Mouse (Mus musculus): Measurements from ENCODE around the gene Ugt1a1. TPM values are rescaled to one million over a fixed set of nuclear protein-coding genes. Genes with fewer than 3 reads are reported as not detected.

The Ugt1a1 gene
- polyA plus RNA-seq, 2 experiments: 2.3 to 5.8 TPM

DNA sequence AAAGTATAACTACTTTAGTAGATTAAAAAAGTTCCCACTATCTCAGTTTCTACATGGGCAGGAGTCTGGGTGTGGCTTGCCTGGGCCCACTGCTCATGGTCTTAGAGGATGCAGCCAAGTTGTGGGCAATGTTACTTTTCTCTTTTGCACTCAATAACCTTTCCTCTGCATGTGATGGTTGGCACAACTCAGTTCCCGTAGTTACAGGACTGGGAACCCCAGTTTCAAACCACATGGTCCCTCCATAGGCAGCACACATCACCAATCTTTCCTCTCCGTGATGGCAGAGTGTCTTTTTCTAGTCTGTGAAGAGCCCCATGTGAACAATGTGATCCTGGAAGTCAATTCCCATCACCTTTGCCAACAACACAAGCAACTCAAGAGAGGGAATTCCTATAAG is 15.7 kb downstream of the Ugt1a1 start:
- 54% methylated on average over 2 of the region's 2 CpGs for WGBS
- TF ChIP-seq POLR2A (IDR thresholded peaks at IDR 0.05; ENCODE audit: borderline replicate concordance, extremely low read depth, insufficient read depth, insufficient read length): no peak
- Histone ChIP-seq H3K36me3 (ENCODE audit: control insufficient read depth, insufficient read depth, low read length) (no peaks in the 10 kb centered on the region), H3K27me3 (ENCODE audit: control insufficient read depth, insufficient read depth, low read length) (no peaks in the 10 kb centered on the region), H3K4me3 (replicated peaks; ENCODE audit: low read length) (no peak overlapping the region), H3K27ac (replicated peaks; ENCODE audit: low read depth, low read length) (no peak overlapping the region), H3K9ac (ENCODE audit: low read depth, low read length, severe bottlenecking) (no peak overlapping the region), H3K4me2 (replicated peaks; ENCODE audit: low read depth, low read length, severe bottlenecking) (no peak overlapping the region), H3K4me1 (ENCODE audit: control insufficient read depth, insufficient read depth, low read length) (no peaks in the 10 kb centered on the region), H3K9me3 (ENCODE audit: control insufficient read depth, low read length) (peaks cover 71% of the 10 kb centered on the region)
- DNase-seq (ENCODE audit: low spot score) (no peak), ATAC-seq (ENCODE audit: low FRiP score, low read depth) (no peak)

- DNase-seq (ENCODE audit: low spot score): no peak
- ATAC-seq (ENCODE audit: low FRiP score, low read depth): no peak
- H3K4me2 ChIP-seq (replicated peaks; ENCODE audit: low read depth, low read length, severe bottlenecking): no peak overlapping the region
- peaks cover 77% of the 10 kb centered on the region for H3K9me3 ChIP-seq (ENCODE audit: control insufficient read depth, low read length)
- H3K27me3 ChIP-seq (ENCODE audit: control insufficient read depth, insufficient read depth, low read length): no peaks in the 10 kb centered on the region
- H3K4me1 ChIP-seq (ENCODE audit: control insufficient read depth, insufficient read depth, low read length): no peaks in the 10 kb centered on the region
- H3K9ac ChIP-seq (ENCODE audit: low read depth, low read length, severe bottlenecking): no peak overlapping the region
- H3K36me3 ChIP-seq (ENCODE audit: control insufficient read depth, insufficient read depth, low read length): no peaks in the 10 kb centered on the region
- H3K27ac ChIP-seq (replicated peaks; ENCODE audit: low read depth, low read length): no peak overlapping the region
- WGBS: 69% methylated on average over 7 of the region's 7 CpGs
- TF ChIP-seq POLR2A (IDR thresholded peaks at IDR 0.05; ENCODE audit: borderline replicate concordance, extremely low read depth, insufficient read depth, insufficient read length): no peak
- H3K4me3 ChIP-seq (replicated peaks; ENCODE audit: low read length): no peak overlapping the region
Observed at GRCm38 (mm10) chr1:88228121-88228520, 16.4 kb downstream of the Ugt1a1 start.

- Histone ChIP-seq H3K4me3 (replicated peaks; ENCODE audit: low read length) (no peak overlapping the region), H3K27me3 (ENCODE audit: control insufficient read depth, insufficient read depth, low read length) (no peaks in the 10 kb centered on the region), H3K9ac (ENCODE audit: low read depth, low read length, severe bottlenecking) (no peak overlapping the region), H3K27ac (replicated peaks; ENCODE audit: low read depth, low read length) (no peak overlapping the region), H3K4me2 (replicated peaks; ENCODE audit: low read depth, low read length, severe bottlenecking) (no peak overlapping the region), H3K9me3 (ENCODE audit: control insufficient read depth, low read length) (peaks cover 91% of the 10 kb centered on the region), H3K36me3 (ENCODE audit: control insufficient read depth, insufficient read depth, low read length) (no peaks in the 10 kb centered on the region), H3K4me1 (ENCODE audit: control insufficient read depth, insufficient read depth, low read length) (no peaks in the 10 kb centered on the region)
- WGBS: 76% methylated on average over 3 of the region's 3 CpGs
- DNase-seq (ENCODE audit: low spot score) (no peak), ATAC-seq (ENCODE audit: low FRiP score, low read depth) (no peak)
- no peak for TF ChIP-seq POLR2A (IDR thresholded peaks at IDR 0.05; ENCODE audit: borderline replicate concordance, extremely low read depth, insufficient read depth, insufficient read length)
Observed at GRCm38 (mm10) chr1:88229566-88229965, 17.8 kb downstream of the Ugt1a1 start.

- H3K4me2 ChIP-seq (replicated peaks; ENCODE audit: low read depth, low read length, severe bottlenecking): no peak overlapping the region
- no peaks in the 10 kb centered on the region for H3K4me1 ChIP-seq (ENCODE audit: control insufficient read depth, insufficient read depth, low read length)
- DNase-seq (ENCODE audit: low spot score) (no peak), ATAC-seq (ENCODE audit: low FRiP score, low read depth) (no peak)
- no peaks in the 10 kb centered on the region for H3K36me3 ChIP-seq (ENCODE audit: control insufficient read depth, insufficient read depth, low read length)
- peaks cover 95% of the 10 kb centered on the region for H3K9me3 ChIP-seq (ENCODE audit: control insufficient read depth, low read length)
- H3K9ac ChIP-seq (ENCODE audit: low read depth, low read length, severe bottlenecking): no peak overlapping the region
- 85% methylated on average over 5 of the region's 5 CpGs for WGBS
- no peak for TF ChIP-seq POLR2A (IDR thresholded peaks at IDR 0.05; ENCODE audit: borderline replicate concordance, extremely low read depth, insufficient read depth, insufficient read length)
- no peak overlapping the region for H3K4me3 ChIP-seq (replicated peaks; ENCODE audit: low read length)
- no peaks in the 10 kb centered on the region for H3K27me3 ChIP-seq (ENCODE audit: control insufficient read depth, insufficient read depth, low read length)
- H3K27ac ChIP-seq (replicated peaks; ENCODE audit: low read depth, low read length): no peak overlapping the region
Observed at GRCm38 (mm10) chr1:88229986-88230385, 18.2 kb downstream of the Ugt1a1 start.

DNA sequence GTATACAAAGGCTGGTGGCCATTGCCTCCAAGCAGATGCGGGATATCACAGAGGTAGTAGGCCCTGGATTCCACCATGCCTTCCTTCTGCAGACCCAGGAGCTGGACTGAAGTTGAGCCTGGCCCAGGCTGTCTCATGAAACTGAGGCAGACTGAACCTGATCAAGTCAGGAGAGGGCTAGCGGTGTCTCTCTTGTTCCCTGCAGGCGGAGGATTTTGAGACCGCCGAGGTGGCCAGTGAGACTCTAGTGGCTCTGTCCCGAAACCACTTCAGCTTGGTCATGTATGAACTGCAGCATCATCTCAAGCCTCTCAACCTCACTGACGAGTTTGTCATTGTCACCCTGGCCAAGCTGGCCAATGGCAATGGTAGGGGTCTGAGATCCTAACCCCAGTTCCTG is 18.7 kb downstream of the Ugt1a1 start:
- ATAC-seq (ENCODE audit: low FRiP score, low read depth): no peak
- Histone ChIP-seq H3K4me2 (replicated peaks; ENCODE audit: low read depth, low read length, severe bottlenecking) (no peak overlapping the region), H3K4me1 (ENCODE audit: control insufficient read depth, insufficient read depth, low read length) (no peaks in the 10 kb centered on the region), H3K4me3 (replicated peaks; ENCODE audit: low read length) (no peak overlapping the region), H3K9me3 (ENCODE audit: control insufficient read depth, low read length) (peaks cover 98% of the 10 kb centered on the region), H3K36me3 (ENCODE audit: control insufficient read depth, insufficient read depth, low read length) (no peaks in the 10 kb centered on the region), H3K27me3 (ENCODE audit: control insufficient read depth, insufficient read depth, low read length) (no peaks in the 10 kb centered on the region), H3K9ac (ENCODE audit: low read depth, low read length, severe bottlenecking) (no peak overlapping the region), H3K27ac (replicated peaks; ENCODE audit: low read depth, low read length) (no peak overlapping the region)
- TF ChIP-seq POLR2A (IDR thresholded peaks at IDR 0.05; ENCODE audit: borderline replicate concordance, extremely low read depth, insufficient read depth, insufficient read length): no peak
- DNase-seq (ENCODE audit: low spot score): no peak
- 72% methylated on average over 7 of the region's 7 CpGs for WGBS
